Mouse (Mus musculus) B cell, adult (primary cell): ENCODE measurements around the gene Nlrp10. TPM values are rescaled to one million over a fixed set of nuclear protein-coding genes. Genes with fewer than 3 reads are reported as not detected.

ENCODE experiments used
- total RNA-seq: library from RNA; stranded (reverse); gene quantifications from 4 replicates; pipeline ENCODE4 v1.2.4, GENCODE M21; 2023; ENCODE audit not compliant: inconsistent age

Gene Nlrp10
- 3.1 to 4.1 TPM (median 3.8 TPM) in 4 replicates for total RNA-seq

GRCm38 (mm10) chr7:108929726-108930393 is at the start of gene Nlrp10:
Gene Nlrp10, minus strand, starts transcription at chr7:108930178.

GRCm38 (mm10) chr7:108950312-108950761 is 20.4 kb upstream of the Nlrp10 start, which contains the start of gene Tub:
Gene Tub, plus strand, starts transcription at chr7:108950338.

GRCm38 (mm10) chr7:108933794-108934731 is 4.1 kb upstream of the Nlrp10 start, which contains the start of gene Eif3f:
Gene Eif3f, plus strand, starts transcription at chr7:108934417.

GRCm38 (mm10) chr7:108894320-108894719 is 35.7 kb downstream of the Nlrp10 start, which contains the start of gene Olfr519:
Gene Olfr519, minus strand, starts transcription at chr7:108894420.

GRCm38 (mm10) chr7:108884906-108885305 is 45.1 kb downstream of the Nlrp10 start, which contains the start of gene Olfr518:
Gene Olfr518, minus strand, starts transcription at chr7:108885006.

GRCm38 (mm10) chr7:108872279-108872678 is 57.7 kb downstream of the Nlrp10 start, which contains the start of gene Olfr517:
Gene Olfr517, minus strand, starts transcription at chr7:108872379.

Other genes with a start within 250 kb of the Nlrp10 start
- not detected in 4 replicates for gene Olfr512, start 216.9 kb downstream of the Nlrp10 start, total RNA-seq
- not detected in 4 replicates for gene Olfr513, start 179.2 kb downstream of the Nlrp10 start, total RNA-seq
- not detected in 4 replicates for gene Olfr514, start 104.2 kb downstream of the Nlrp10 start, total RNA-seq
- not detected in 4 replicates for gene Olfr516, start 79.6 kb downstream of the Nlrp10 start, total RNA-seq
- not detected in 4 replicates for gene Olfr517, start 57.8 kb downstream of the Nlrp10 start, total RNA-seq
- not detected in 4 replicates for gene Olfr518, start 45.2 kb downstream of the Nlrp10 start, total RNA-seq
- gene Olfr519, start 35.8 kb downstream of the Nlrp10 start, total RNA-seq, result not detected in 4 replicates
- gene Eif3f, start 4.2 kb upstream of the Nlrp10 start, total RNA-seq, result 257 to 279 TPM (median 260 TPM) in 4 replicates
- gene Tub, start 20.2 kb upstream of the Nlrp10 start, total RNA-seq, result 2.5 to 3.9 TPM (median 3.3 TPM) in 4 replicates
- 0.22 to 0.48 TPM (median 0.35 TPM) in 4 replicates for gene Ric3, start 153.2 kb upstream of the Nlrp10 start, total RNA-seq
- gene Lmo1, start 245.0 kb upstream of the Nlrp10 start, total RNA-seq, result not detected in 4 replicates